In the genomic region with DNA sequence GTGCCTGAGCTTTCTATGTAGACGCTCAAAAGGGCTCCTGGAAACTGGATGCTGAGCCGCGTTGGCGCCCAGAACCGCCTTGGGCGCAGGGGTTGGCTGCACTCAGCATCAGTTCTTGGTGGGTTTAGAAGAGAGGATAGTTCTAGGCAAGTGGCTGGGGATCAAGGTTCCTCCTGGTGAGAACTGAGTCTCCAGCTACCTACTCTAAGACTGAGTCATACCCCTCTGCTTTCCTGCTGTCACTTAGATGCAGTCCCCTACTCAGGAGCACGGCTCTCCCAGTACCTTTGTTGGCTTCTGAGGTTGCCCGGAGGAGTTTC, we compare ENCODE assay signal across 9 mouse cellular contexts. TPM values are rescaled to one million over a fixed set of nuclear protein-coding genes. Genes with fewer than 3 reads are reported as not detected.
DNase-seq lines count a peak whose midpoint lies in the region; ATAC-seq lines count a peak whose summit lies in the region.
"Had no signal": no experiment of that assay in that cellular context is flagged by ENCODE, and none has a peak within 500 bp of the region (broad histone marks: within the 10 kb centered on the region; RNA-seq: fewer than 3 reads in every experiment).

No protein-coding gene starts in this region.

- H3K9ac ChIP-seq in kidney, embryonic 16.5 days (replicated peaks; ENCODE audit: low read length), result no peak overlapping the region
- H3K9ac ChIP-seq in embryonic facial prominence, embryonic 12.5 days, result peak overlapping the region; percentile 10; the same call in 1 of the 2 replicates
- no peak overlapping the region for H3K9ac ChIP-seq in intestine, embryonic 15.5 days

- H3K27ac ChIP-seq in kidney, embryonic 16.5 days (ENCODE audit: low read length), result no peak overlapping the region
- no peak overlapping the region for H3K27ac ChIP-seq in embryonic facial prominence, embryonic 12.5 days
- H3K27ac ChIP-seq in intestine, embryonic 15.5 days, result no peak overlapping the region

- peak overlapping the region; percentile 39 for H3K4me3 ChIP-seq in kidney, embryonic 16.5 days (ENCODE audit: low read length)
- peak overlapping the region; percentile 32 for H3K4me3 ChIP-seq in embryonic facial prominence, embryonic 12.5 days
- peak overlapping the region; percentile 34 for H3K4me3 ChIP-seq in intestine, embryonic 15.5 days (replicated peaks)

- H3K9me3 ChIP-seq in kidney, embryonic 16.5 days (ENCODE audit: low read length), result no peaks in the 10 kb centered on the region
- no peaks in the 10 kb centered on the region for H3K9me3 ChIP-seq in embryonic facial prominence, embryonic 12.5 days
- H3K9me3 ChIP-seq in intestine, embryonic 15.5 days, result no peaks in the 10 kb centered on the region

- H3K4me2 ChIP-seq in kidney, embryonic 16.5 days (replicated peaks; ENCODE audit: low read depth, low read length), result peak overlapping the region; percentile 58
- peak overlapping the region; percentile 53 for H3K4me2 ChIP-seq in embryonic facial prominence, embryonic 12.5 days (replicated peaks)
- H3K4me2 ChIP-seq in intestine, embryonic 15.5 days (replicated peaks), result peak overlapping the region; percentile 69

- ATAC-seq in kidney, embryonic 16.5 days (ENCODE audit: low FRiP score, low TSS enrichment), result no peak
- no peak for ATAC-seq in embryonic facial prominence, embryonic 12.5 days (ENCODE audit: insufficient number of reproducible peaks, insufficient read depth, low FRiP score, low TSS enrichment)
- no peak for ATAC-seq in intestine, embryonic 15.5 days

- WGBS in kidney, embryonic 16.5 days, result 3% methylated on average over 8 of the region's 8 CpGs
- WGBS in embryonic facial prominence, embryonic 12.5 days, result 3% methylated on average over 8 of the region's 8 CpGs
- 5% methylated on average over 8 of the region's 8 CpGs for WGBS in intestine, embryonic 15.5 days

- H3K4me1 ChIP-seq in kidney, embryonic 16.5 days (ENCODE audit: insufficient read depth, low read length), result peaks cover 24% of the 10 kb centered on the region; the same call in 1 of the 2 replicates
- H3K4me1 ChIP-seq in embryonic facial prominence, embryonic 12.5 days, result peaks cover 19% of the 10 kb centered on the region
- H3K4me1 ChIP-seq in intestine, embryonic 15.5 days (replicated peaks), result peaks cover 18% of the 10 kb centered on the region

- no peaks in the 10 kb centered on the region for H3K36me3 ChIP-seq in kidney, embryonic 16.5 days (ENCODE audit: insufficient read depth, low read length)
- no peaks in the 10 kb centered on the region for H3K36me3 ChIP-seq in embryonic facial prominence, embryonic 12.5 days
- H3K36me3 ChIP-seq in intestine, embryonic 15.5 days, result no peaks in the 10 kb centered on the region

- H3K27me3 ChIP-seq in kidney, embryonic 16.5 days (ENCODE audit: insufficient read depth, low read length), result peaks cover 52% of the 10 kb centered on the region
- H3K27me3 ChIP-seq in embryonic facial prominence, embryonic 12.5 days, result peaks cover 52% of the 10 kb centered on the region
- peaks cover 41% of the 10 kb centered on the region for H3K27me3 ChIP-seq in intestine, embryonic 15.5 days (replicated peaks)

- no peak for DNase-seq in kidney, adult 9 months
- DNase-seq in neural tube, embryonic 10.5 days (ENCODE audit: extremely low spot score, low spot score), result peak; percentile 47
- no peak for DNase-seq in natural killer cell, adult 2 months (ENCODE audit: low spot score in 2 of 2)
- DNase-seq in adrenal gland, postnatal 14 days, result no peak
- DNase-seq in gastrocnemius, postnatal 4 days (ENCODE audit: low spot score in 2 of 2), result no peak
- DNase-seq: lung, adult 2 months had no signal

RNA-seq across cellular contexts. Expression of a gene that starts 0.5 kb away (rescaled TPM):
- polyA plus RNA-seq in kidney, embryonic 16.5 days (2015; fragmentation: Nextera tagmentation; extraction: Ambion mirVana), result 0.33 and 0.37 TPM in 2 replicates
- 2.6 and 2.8 TPM in 2 replicates for polyA plus RNA-seq in embryonic facial prominence, embryonic 12.5 days (2016; fragmentation: Nextera tagmentation; extraction: Ambion mirVana)
- polyA plus RNA-seq in intestine, embryonic 15.5 days (2015; fragmentation: Nextera tagmentation; extraction: Ambion mirVana), result 0.05 TPM in 1 of 2 replicates, not detected in the other
- not detected in 2 replicates for total RNA-seq in adrenal gland, postnatal 14 days (2021)
- total RNA-seq in gastrocnemius, postnatal 4 days (2021), result under 1 TPM; 0.12 to 0.13 TPM
- polyA plus RNA-seq: lung, adult 2 months had no signal

RNA-seq across cellular contexts. Expression of a gene that starts 27.3 kb away (rescaled TPM):
- 3.6 and 3.8 TPM in 2 replicates for polyA plus RNA-seq in kidney, embryonic 16.5 days (2015; fragmentation: Nextera tagmentation; extraction: Ambion mirVana)
- 3.4 TPM in 2 replicates for polyA plus RNA-seq in embryonic facial prominence, embryonic 12.5 days (2016; fragmentation: Nextera tagmentation; extraction: Ambion mirVana)
- 1.9 and 2.2 TPM in 2 replicates for polyA plus RNA-seq in intestine, embryonic 15.5 days (2015; fragmentation: Nextera tagmentation; extraction: Ambion mirVana)
- 16.4 and 16.6 TPM in 2 replicates for total RNA-seq in adrenal gland, postnatal 14 days (2021)
- total RNA-seq in gastrocnemius, postnatal 4 days (2021), result 10 to 100 TPM; 38.0 to 39.4 TPM

RNA-seq across cellular contexts. Expression of a gene that starts 36.8 kb away (rescaled TPM):
- 0.05 TPM in 1 of 2 replicates, not detected in the other for polyA plus RNA-seq in kidney, embryonic 16.5 days (2015; fragmentation: Nextera tagmentation; extraction: Ambion mirVana)
- 0.74 and 1.3 TPM in 2 replicates for polyA plus RNA-seq in embryonic facial prominence, embryonic 12.5 days (2016; fragmentation: Nextera tagmentation; extraction: Ambion mirVana)
- polyA plus RNA-seq in intestine, embryonic 15.5 days (2015; fragmentation: Nextera tagmentation; extraction: Ambion mirVana), result not detected in 2 replicates
- total RNA-seq in adrenal gland, postnatal 14 days (2021), result not detected in 2 replicates
- total RNA-seq in gastrocnemius, postnatal 4 days (2021), result under 1 TPM in 1 of 2 experiments, not detected in 1; 0.13 TPM
- polyA plus RNA-seq: lung, adult 2 months had no signal

RNA-seq across cellular contexts. Expression of a gene that starts 55.8 kb away (rescaled TPM):
- 37.1 and 44.4 TPM in 2 replicates for polyA plus RNA-seq in kidney, embryonic 16.5 days (2015; fragmentation: Nextera tagmentation; extraction: Ambion mirVana)
- 18.0 and 21.2 TPM in 2 replicates for polyA plus RNA-seq in embryonic facial prominence, embryonic 12.5 days (2016; fragmentation: Nextera tagmentation; extraction: Ambion mirVana)
- 20.6 and 21.6 TPM in 2 replicates for polyA plus RNA-seq in intestine, embryonic 15.5 days (2015; fragmentation: Nextera tagmentation; extraction: Ambion mirVana)
- total RNA-seq in adrenal gland, postnatal 14 days (2021), result 33.4 and 37.0 TPM in 2 replicates
- total RNA-seq in gastrocnemius, postnatal 4 days (2021), result 10 to 100 TPM; 19.0 to 22.1 TPM
